Comparison of ENCODE assay signal across 12 mouse cellular contexts in genomic region chr6:96944796-96945195, GRCm38 (mm10).
A peak's percentile ranks its signal among the peaks of the same experiment; 100 is the strongest.
DNase-seq lines count a peak whose midpoint lies in the region; ATAC-seq and TF ChIP-seq lines count a peak whose summit lies in the region.
"Had no signal": no experiment of that assay in that cellular context is flagged by ENCODE, and none has a peak within 500 bp of the region (broad histone marks: within the 10 kb centered on the region; RNA-seq: fewer than 3 reads in every experiment).

No protein-coding gene starts in this region.

- peak; percentile 59; the same call in 1 of the 2 replicates for ATAC-seq in kidney, postnatal 0 days (replicated peaks; ENCODE audit: low FRiP score, low read depth)
- ATAC-seq in midbrain, embryonic 16.5 days: no peak
- ATAC-seq: liver, postnatal 0 days had no signal

- TF ChIP-seq POLR2A in lung, adult 2 months (IDR thresholded peaks at IDR 0.05; ENCODE audit: borderline replicate concordance, extremely low read depth, low read depth, low read length): no peak

- no peaks in the 10 kb centered on the region for H3K27me3 ChIP-seq in kidney, postnatal 0 days (ENCODE audit: insufficient read depth, low read length)
- H3K27me3 ChIP-seq in embryonic facial prominence, embryonic 10.5 days (replicated peaks; ENCODE audit: low read depth, poor library complexity, severe bottlenecking): no peaks in the 10 kb centered on the region
- no peaks in the 10 kb centered on the region for H3K27me3 ChIP-seq in midbrain, embryonic 16.5 days (ENCODE audit: control insufficient read depth, insufficient read depth, low read depth, low read length)

- H3K4me2 ChIP-seq in kidney, postnatal 0 days (ENCODE audit: low read length): no peak overlapping the region
- H3K4me2 ChIP-seq in midbrain, embryonic 16.5 days (ENCODE audit: low read length): no peak overlapping the region

- no peak for TF ChIP-seq CTCF in lung, adult 2 months (IDR thresholded peaks at IDR 0.05; ENCODE audit: insufficient read depth, low read length)
- TF ChIP-seq CTCF in kidney, postnatal 0 days (IDR thresholded peaks at IDR 0.05; ENCODE audit: low read depth): no peak

- no peaks in the 10 kb centered on the region for H3K36me3 ChIP-seq in kidney, postnatal 0 days (ENCODE audit: insufficient read depth, low read length)
- no peaks in the 10 kb centered on the region for H3K36me3 ChIP-seq in embryonic facial prominence, embryonic 10.5 days (replicated peaks)
- no peaks in the 10 kb centered on the region for H3K36me3 ChIP-seq in midbrain, embryonic 16.5 days (ENCODE audit: control insufficient read depth, insufficient read depth, low read length)
- H3K36me3 ChIP-seq: hindbrain, embryonic 10.5 days had no signal

- no peaks in the 10 kb centered on the region for H3K4me1 ChIP-seq in lung, adult 2 months (ENCODE audit: control insufficient read depth, insufficient read depth, low read length)
- no peaks in the 10 kb centered on the region for H3K4me1 ChIP-seq in kidney, postnatal 0 days (replicated peaks; ENCODE audit: insufficient read depth, low read length)
- H3K4me1 ChIP-seq in embryonic facial prominence, embryonic 10.5 days: no peaks in the 10 kb centered on the region
- no peaks in the 10 kb centered on the region for H3K4me1 ChIP-seq in midbrain, embryonic 16.5 days (ENCODE audit: control insufficient read depth, insufficient read depth, low read length)
- H3K4me1 ChIP-seq: hindbrain, embryonic 10.5 days had no signal

- peak; percentile 29 to 33 for DNase-seq in cerebellum, postnatal 14 days
- DNase-seq in cerebellum, adult 9-10 months: no peak
- peak; percentile 11 to 38 for DNase-seq in lung, adult 18-20 months
- no peak for DNase-seq in lung, adult 2 months
- DNase-seq in kidney, postnatal 0 days (ENCODE audit: low spot score): peak; percentile 84
- DNase-seq in lung, postnatal 4 days: peak; percentile 12 to 56
- DNase-seq in embryonic facial prominence, embryonic 10.5 days (ENCODE audit: low spot score): no peak
- DNase-seq: embryo, embryonic 11 days; liver, postnatal 0 days; right cerebral cortex, postnatal 4 days had no signal

- no peak overlapping the region for H3K9ac ChIP-seq in kidney, postnatal 0 days (ENCODE audit: low read depth, low read length)
- no peak overlapping the region for H3K9ac ChIP-seq in midbrain, embryonic 16.5 days (ENCODE audit: low read depth, low read length)
- H3K9ac ChIP-seq: liver, postnatal 0 days had no signal

- no peak overlapping the region for H3K4me3 ChIP-seq in lung, adult 2 months (replicated peaks; ENCODE audit: extremely low read depth, low read depth, low read length)
- H3K4me3 ChIP-seq in kidney, postnatal 0 days (replicated peaks; ENCODE audit: low read depth, low read length): no peak overlapping the region
- H3K4me3 ChIP-seq in embryonic facial prominence, embryonic 10.5 days: no peak overlapping the region
- H3K4me3 ChIP-seq in midbrain, embryonic 16.5 days (ENCODE audit: low read depth, low read length): no peak overlapping the region
- H3K4me3 ChIP-seq: hindbrain, embryonic 10.5 days had no signal

- no peak overlapping the region for H3K27ac ChIP-seq in kidney, postnatal 0 days
- no peak overlapping the region for H3K27ac ChIP-seq in embryonic facial prominence, embryonic 10.5 days (replicated peaks)
- H3K27ac ChIP-seq in midbrain, embryonic 16.5 days (ENCODE audit: low read length): no peak overlapping the region
- H3K27ac ChIP-seq: hindbrain, embryonic 10.5 days had no signal

- WGBS in lung, adult 2 months: 17% methylated on average over 2 of the region's 2 CpGs
- 14% methylated on average over 2 of the region's 2 CpGs for WGBS in kidney, postnatal 0 days
- WGBS in embryonic facial prominence, embryonic 10.5 days: 60% methylated on average over 2 of the region's 2 CpGs
- WGBS in midbrain, embryonic 16.5 days: 58% methylated on average over 2 of the region's 2 CpGs

- no peaks in the 10 kb centered on the region for H3K9me3 ChIP-seq in kidney, postnatal 0 days (replicated peaks; ENCODE audit: low read length)
- H3K9me3 ChIP-seq in embryonic facial prominence, embryonic 10.5 days: no peaks in the 10 kb centered on the region
- no peaks in the 10 kb centered on the region for H3K9me3 ChIP-seq in midbrain, embryonic 16.5 days (replicated peaks; ENCODE audit: control insufficient read depth, low read length, poor library complexity, severe bottlenecking)
- H3K9me3 ChIP-seq: hindbrain, embryonic 10.5 days had no signal

Comparison
In these comparisons a context has a peak if more than half of its experiments do, and no peak if none do; other contexts are left out.
1. DNase-seq: peak in cerebellum, postnatal 14 days (2 of 2), lung, adult 18-20 months (2 of 2), kidney, postnatal 0 days (single experiment) and lung, postnatal 4 days (2 of 2); none in cerebellum, adult 9-10 months (single experiment), lung, adult 2 months (single experiment) and embryonic facial prominence, embryonic 10.5 days (single experiment).